Comparison of ENCODE assay signal across 9 mouse cellular contexts in the genomic region with DNA sequence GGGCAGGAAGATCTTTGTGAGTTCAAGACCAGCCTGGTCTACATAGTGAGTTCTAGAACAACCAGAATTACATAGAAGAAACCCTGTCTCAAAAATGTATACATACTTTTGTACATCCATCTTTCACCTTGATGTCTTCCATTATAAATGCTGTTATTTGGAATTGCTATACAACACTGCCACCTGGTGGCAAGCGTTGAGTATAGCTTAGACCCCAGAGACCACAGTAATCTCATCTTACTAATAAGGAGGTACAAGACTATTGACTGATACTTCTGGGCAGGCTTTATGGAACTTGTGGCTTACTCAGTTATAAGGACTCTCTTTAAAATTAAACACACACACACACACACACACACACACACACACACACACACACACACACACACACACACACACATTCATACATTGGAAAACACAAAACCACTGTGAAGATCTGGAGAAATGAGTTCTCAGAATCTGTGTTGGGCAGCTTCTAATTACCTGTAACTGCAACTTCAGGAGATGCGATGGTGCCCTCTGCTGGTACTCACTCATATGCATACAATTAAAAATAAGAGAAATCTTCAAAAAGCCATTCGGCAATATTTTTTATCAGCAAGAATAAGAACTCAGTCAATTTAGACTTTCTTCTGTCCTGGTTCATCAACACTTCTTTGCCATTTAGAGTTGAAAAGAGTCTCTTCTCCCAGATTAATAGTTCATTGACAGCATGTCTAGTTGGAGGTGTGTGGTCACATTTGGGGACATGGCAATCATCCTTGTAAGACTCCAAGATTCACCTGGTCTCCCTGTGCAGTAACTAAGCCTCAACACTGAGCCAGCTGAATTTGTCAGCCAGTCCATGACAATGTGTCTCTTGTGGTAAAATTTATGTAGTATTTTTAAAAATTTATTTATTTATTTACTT. TPM values are rescaled to one million over a fixed set of nuclear protein-coding genes. Genes with fewer than 3 reads are reported as not detected.
A peak's percentile ranks its signal among the peaks of the same experiment; 100 is the strongest.
DNase-seq lines count a peak whose midpoint lies in the region; ATAC-seq and TF ChIP-seq lines count a peak whose summit lies in the region.
"Had no signal": no experiment of that assay in that cellular context is flagged by ENCODE, and none has a peak within 500 bp of the region (broad histone marks: within the 10 kb centered on the region; RNA-seq: fewer than 3 reads in every experiment).

No protein-coding gene starts in this region.

- no peak overlapping the region for H3K4me3 ChIP-seq in intestine, postnatal 0 days (ENCODE audit: low read depth, low read length)
- H3K4me3 ChIP-seq in intestine, embryonic 16.5 days (ENCODE audit: low read length) = no peak overlapping the region
- no peak overlapping the region for H3K4me3 ChIP-seq in midbrain, embryonic 14.5 days (replicated peaks; ENCODE audit: low read depth, low read length)

- H3K36me3 ChIP-seq in intestine, postnatal 0 days (ENCODE audit: control insufficient read depth, insufficient read depth) = no peaks in the 10 kb centered on the region
- H3K36me3 ChIP-seq in intestine, embryonic 16.5 days (ENCODE audit: control insufficient read depth, insufficient read depth, low read length) = no peaks in the 10 kb centered on the region
- H3K36me3 ChIP-seq in midbrain, embryonic 14.5 days (ENCODE audit: control insufficient read depth, insufficient read depth, low read length) = no peaks in the 10 kb centered on the region

- 23% methylated on average over 3 of the region's 3 CpGs for WGBS in intestine, postnatal 0 days
- WGBS in intestine, embryonic 16.5 days = 30% methylated on average over 3 of the region's 3 CpGs
- WGBS in midbrain, embryonic 14.5 days = 27% methylated on average over 3 of the region's 3 CpGs

- no peaks in the 10 kb centered on the region for H3K27me3 ChIP-seq in intestine, postnatal 0 days (replicated peaks; ENCODE audit: control insufficient read depth, insufficient read depth, low read length)
- 0 out of 2 replicates have a peak, but pooled peaks cover 2% of the 10 kb centered on the region for H3K27me3 ChIP-seq in intestine, embryonic 16.5 days (replicated peaks; ENCODE audit: control insufficient read depth, insufficient read depth, low read length)
- H3K27me3 ChIP-seq in midbrain, embryonic 14.5 days (ENCODE audit: control insufficient read depth, insufficient read depth, low read length) = 0 out of 2 replicates have a peak, but pooled peaks cover 10% of the 10 kb centered on the region

- H3K4me1 ChIP-seq in intestine, postnatal 0 days (replicated peaks; ENCODE audit: control insufficient read depth, insufficient read depth, low read length) = no peaks in the 10 kb centered on the region
- no peaks in the 10 kb centered on the region for H3K4me1 ChIP-seq in intestine, embryonic 16.5 days (ENCODE audit: control insufficient read depth, insufficient read depth, low read length)
- H3K4me1 ChIP-seq in midbrain, embryonic 14.5 days (ENCODE audit: control insufficient read depth, insufficient read depth, low read length) = peaks cover 4% of the 10 kb centered on the region; the same call in 1 of the 2 replicates

- no peaks in the 10 kb centered on the region for H3K9me3 ChIP-seq in intestine, postnatal 0 days (ENCODE audit: control insufficient read depth)
- H3K9me3 ChIP-seq in intestine, embryonic 16.5 days (ENCODE audit: control insufficient read depth, low read length) = no peaks in the 10 kb centered on the region
- no peaks in the 10 kb centered on the region for H3K9me3 ChIP-seq in midbrain, embryonic 14.5 days (ENCODE audit: control insufficient read depth, low read length)

- peak; percentile 68 for TF ChIP-seq CTCF in intestine, postnatal 0 days (IDR thresholded peaks at IDR 0.05; ENCODE audit: low read depth)

- DNase-seq in adrenal gland, adult 8-10 months = peak; percentile 21
- DNase-seq in embryo, embryonic 11 days = peak; percentile 80
- DNase-seq in heart, postnatal 36 days = peak; percentile 68 to 74
- DNase-seq in layer of hippocampus, postnatal 10 days (ENCODE audit: low spot score in 2 of 2) = peak; percentile 76 to 82
- peak; percentile 91 for DNase-seq in midbrain, embryonic 14.5 days
- peak; percentile 83 for DNase-seq in testis, postnatal 10 days (ENCODE audit: low spot score)

- no peak for ATAC-seq in intestine, postnatal 0 days
- ATAC-seq in intestine, embryonic 16.5 days = no peak
- 0 out of 2 replicates have a peak, but pooled peaks have one; percentile 12 for ATAC-seq in midbrain, embryonic 14.5 days (ENCODE audit: low FRiP score, low TSS enrichment)

- no peak overlapping the region for H3K9ac ChIP-seq in intestine, postnatal 0 days (ENCODE audit: low read depth, low read length)
- H3K9ac ChIP-seq in intestine, embryonic 16.5 days (ENCODE audit: low read depth, low read length) = no peak overlapping the region
- no peak overlapping the region for H3K9ac ChIP-seq in midbrain, embryonic 14.5 days (replicated peaks; ENCODE audit: low read length)

- intact Hi-C loops in heart, postnatal 36 days (cut with DNase I) = loop anchor here (1.0 to 5.0 kb wide), 4 partner anchors 66 to 399 kb away; no protein-coding TSS in a partner anchor

- H3K4me2 ChIP-seq in intestine, postnatal 0 days (replicated peaks; ENCODE audit: low read depth) = no peak overlapping the region
- H3K4me2 ChIP-seq in intestine, embryonic 16.5 days (ENCODE audit: low read depth, low read length) = no peak overlapping the region
- H3K4me2 ChIP-seq in midbrain, embryonic 14.5 days (ENCODE audit: low read length) = no peak overlapping the region

- H3K27ac ChIP-seq in intestine, postnatal 0 days (ENCODE audit: low read depth, low read length) = no peak overlapping the region
- H3K27ac ChIP-seq in intestine, embryonic 16.5 days (ENCODE audit: low read length) = no peak overlapping the region
- H3K27ac ChIP-seq in midbrain, embryonic 14.5 days (replicated peaks; ENCODE audit: low read depth, low read length) = no peak overlapping the region

RNA-seq across cellular contexts. Expression of gene Cwh43, which starts 22.9 kb away (rescaled TPM):
- 0.34 and 0.84 TPM in 2 replicates for polyA plus RNA-seq in intestine, postnatal 0 days (2015; fragmentation: Nextera tagmentation; extraction: Ambion mirVana)
- polyA plus RNA-seq in intestine, embryonic 16.5 days (2015; fragmentation: Nextera tagmentation; extraction: Ambion mirVana) = 0.13 and 0.16 TPM in 2 replicates
- total RNA-seq in adrenal gland, adult 8-10 months (2022) = not detected
- not detected for total RNA-seq in heart, postnatal 36 days (2021)
- 1 to 10 TPM; 4.9 to 5.5 TPM for total RNA-seq in layer of hippocampus, postnatal 10 days (2021)
- 0.38 and 0.49 TPM in 2 replicates for polyA plus RNA-seq in midbrain, embryonic 14.5 days (2014; fragmentation: Nextera tagmentation; extraction: Ambion mirVana)
- polyA plus RNA-seq: liver, embryonic 16.5 days had no signal

RNA-seq across cellular contexts. Expression of gene Ociad2, which starts 42.2 kb away (rescaled TPM):
- polyA plus RNA-seq in intestine, postnatal 0 days (2015; fragmentation: Nextera tagmentation; extraction: Ambion mirVana) = 225 and 241 TPM in 2 replicates
- polyA plus RNA-seq in intestine, embryonic 16.5 days (2015; fragmentation: Nextera tagmentation; extraction: Ambion mirVana) = 273 and 289 TPM in 2 replicates
- total RNA-seq in adrenal gland, adult 8-10 months (2022) = 10 to 100 TPM; 25.6 to 40.4 (median 38.7) TPM
- total RNA-seq in heart, postnatal 36 days (2021) = 1 to 10 TPM; 5.8 to 7.3 TPM
- total RNA-seq in layer of hippocampus, postnatal 10 days (2021) = 10 to 100 TPM; 46.2 to 72.2 TPM
- polyA plus RNA-seq in midbrain, embryonic 14.5 days (2014; fragmentation: Nextera tagmentation; extraction: Ambion mirVana) = 18.3 and 19.4 TPM in 2 replicates

Comparison
In these comparisons a context has a peak if more than half of its experiments do, and no peak if none do; other contexts are left out.
1. DNase-seq: peak in every context shown above with its lines; median percentile 91 in midbrain, embryonic 14.5 days; 83 in testis, postnatal 10 days; 80 in embryo, embryonic 11 days; 79 in layer of hippocampus, postnatal 10 days; 71 in heart, postnatal 36 days; 21 in adrenal gland, adult 8-10 months.
2. RNA of gene Cwh43, which starts 22.9 kb away (total RNA-seq): 4.9 to 5.5 TPM in layer of hippocampus, postnatal 10 days; not detected in adrenal gland, adult 8-10 months and not detected in heart, postnatal 36 days; every median in the first group is over 4 times any median in the second.